ENCODE assay signal across 24 mouse cellular contexts in genomic region chr1:182639016-182639415, GRCm38 (mm10).
DNase-seq lines count a peak whose midpoint lies in the region; ATAC-seq and TF ChIP-seq lines count a peak whose summit lies in the region.
"Had no signal": no experiment of that assay in that cellular context is flagged by ENCODE, and none has a peak within 500 bp of the region (broad histone marks: within the 10 kb centered on the region; RNA-seq: fewer than 3 reads in every experiment).

No protein-coding gene starts in this region.

- 54% methylated on average over 7 of the region's 7 CpGs for WGBS in forebrain, embryonic 10.5 days
- WGBS in forebrain, embryonic 12.5 days: 41% methylated on average over 7 of the region's 7 CpGs
- WGBS in forebrain, postnatal 0 days: 31% methylated on average over 7 of the region's 7 CpGs
- 43% methylated on average over 7 of the region's 7 CpGs for WGBS in midbrain, postnatal 0 days

- 0 out of 2 replicates have a peak, but pooled peaks cover 2% of the 10 kb centered on the region for H3K9me3 ChIP-seq in forebrain, embryonic 10.5 days
- no peaks in the 10 kb centered on the region for H3K9me3 ChIP-seq in forebrain, embryonic 12.5 days
- H3K9me3 ChIP-seq in forebrain, postnatal 0 days (ENCODE audit: low read length): no peaks in the 10 kb centered on the region
- no peaks in the 10 kb centered on the region for H3K9me3 ChIP-seq in midbrain, postnatal 0 days (ENCODE audit: low read length)
- H3K9me3 ChIP-seq: limb, embryonic 12.5 days; liver, embryonic 15.5 days; midbrain, embryonic 12.5 days; neural tube, embryonic 12.5 days had no signal

- H3K36me3 ChIP-seq in forebrain, embryonic 10.5 days (replicated peaks): no peaks in the 10 kb centered on the region
- H3K36me3 ChIP-seq in forebrain, embryonic 12.5 days (replicated peaks): no peaks in the 10 kb centered on the region
- no peaks in the 10 kb centered on the region for H3K36me3 ChIP-seq in forebrain, postnatal 0 days (ENCODE audit: insufficient read depth)
- no peaks in the 10 kb centered on the region for H3K36me3 ChIP-seq in midbrain, postnatal 0 days (ENCODE audit: insufficient read depth, low read length)
- H3K36me3 ChIP-seq: G1E; limb, embryonic 12.5 days; liver, embryonic 15.5 days; midbrain, embryonic 12.5 days; neural tube, embryonic 12.5 days had no signal

- H3K27ac ChIP-seq in forebrain, embryonic 10.5 days: peak overlapping the region; percentile 16; the same call in 1 of the 2 replicates
- H3K27ac ChIP-seq in forebrain, embryonic 12.5 days: no peak overlapping the region
- no peak overlapping the region for H3K27ac ChIP-seq in forebrain, postnatal 0 days (ENCODE audit: low read depth, low read length)
- H3K27ac ChIP-seq in midbrain, postnatal 0 days (ENCODE audit: low read depth, low read length): no peak overlapping the region
- H3K27ac ChIP-seq: limb, embryonic 12.5 days; liver, embryonic 15.5 days; midbrain, embryonic 12.5 days; neural tube, embryonic 12.5 days had no signal

- H3K4me1 ChIP-seq in forebrain, embryonic 10.5 days: peaks cover 35% of the 10 kb centered on the region
- peaks cover 24% of the 10 kb centered on the region for H3K4me1 ChIP-seq in forebrain, embryonic 12.5 days
- H3K4me1 ChIP-seq in forebrain, postnatal 0 days (ENCODE audit: insufficient read depth): no peaks in the 10 kb centered on the region
- peaks cover 4% of the 10 kb centered on the region; the same call in 1 of the 2 replicates for H3K4me1 ChIP-seq in midbrain, postnatal 0 days (ENCODE audit: insufficient read depth, low read length)

- peaks cover 49% of the 10 kb centered on the region for H3K27me3 ChIP-seq in forebrain, embryonic 10.5 days (ENCODE audit: poor library complexity, severe bottlenecking)
- H3K27me3 ChIP-seq in forebrain, embryonic 12.5 days: peaks cover 13% of the 10 kb centered on the region; the same call in 1 of the 2 replicates
- no peaks in the 10 kb centered on the region for H3K27me3 ChIP-seq in forebrain, postnatal 0 days (ENCODE audit: insufficient read depth, low read length)
- no peaks in the 10 kb centered on the region for H3K27me3 ChIP-seq in midbrain, postnatal 0 days (ENCODE audit: insufficient read depth, low read length)
- H3K27me3 ChIP-seq: limb, embryonic 12.5 days; liver, embryonic 15.5 days; neural tube, embryonic 12.5 days had no signal

- no peak for TF ChIP-seq CTCF in forebrain, postnatal 0 days (IDR thresholded peaks at IDR 0.05; ENCODE audit: low read depth)
- no peak for TF ChIP-seq CTCF in midbrain, postnatal 0 days (IDR thresholded peaks at IDR 0.05)

- no peak for ATAC-seq in forebrain, embryonic 12.5 days (ENCODE audit: low FRiP score)
- ATAC-seq in forebrain, postnatal 0 days: no peak
- no peak for ATAC-seq in midbrain, postnatal 0 days (ENCODE audit: low FRiP score)

- H3K4me3 ChIP-seq in forebrain, embryonic 10.5 days: no peak overlapping the region
- H3K4me3 ChIP-seq in forebrain, embryonic 12.5 days (replicated peaks): no peak overlapping the region
- H3K4me3 ChIP-seq in forebrain, postnatal 0 days (ENCODE audit: low read depth, low read length): no peak overlapping the region
- H3K4me3 ChIP-seq in midbrain, postnatal 0 days (ENCODE audit: low read depth, low read length): no peak overlapping the region
- H3K4me3 ChIP-seq: limb, embryonic 12.5 days; liver, embryonic 15.5 days; midbrain, embryonic 12.5 days; myocyte; neural tube, embryonic 12.5 days had no signal

- DNase-seq in forebrain, embryonic 10.5 days (ENCODE audit: extremely low spot score, low spot score): no peak
- DNase-seq in kidney, postnatal 10 days: peak; percentile 27
- DNase-seq in kidney, postnatal 36 days: no peak
- peak; percentile 29 for DNase-seq in forebrain, postnatal 0 days
- DNase-seq in midbrain, postnatal 0 days (ENCODE audit: low spot score): peak; percentile 29
- no peak for DNase-seq in frontal cortex, postnatal 10 days (ENCODE audit: low spot score in 2 of 2)
- no peak for DNase-seq in cerebellum, adult 9-10 months
- DNase-seq: adrenal gland, adult 8-10 months; cerebellum, adult 9-11 months; gastrocnemius, postnatal 10 days; kidney, adult 11 months; lung, embryonic 14.5 days; lung, postnatal 14 days; right cerebral cortex, adult 18-20 months; spleen, adult 18-20 months; thymus, adult 18-20 months; thymus, postnatal 25 days had no signal

- H3K9ac ChIP-seq in forebrain, embryonic 12.5 days: no peak overlapping the region
- no peak overlapping the region for H3K9ac ChIP-seq in forebrain, postnatal 0 days
- H3K9ac ChIP-seq in midbrain, postnatal 0 days (replicated peaks; ENCODE audit: low read length, poor library complexity, severe bottlenecking): no peak overlapping the region
- H3K9ac ChIP-seq: limb, embryonic 12.5 days; liver, embryonic 15.5 days; lung, embryonic 14.5 days; midbrain, embryonic 12.5 days; neural tube, embryonic 12.5 days had no signal

- no peak overlapping the region for H3K4me2 ChIP-seq in forebrain, embryonic 12.5 days
- H3K4me2 ChIP-seq in forebrain, postnatal 0 days (ENCODE audit: low read depth): no peak overlapping the region
- H3K4me2 ChIP-seq in midbrain, postnatal 0 days (ENCODE audit: low read depth, low read length, poor library complexity, severe bottlenecking): no peak overlapping the region
- H3K4me2 ChIP-seq: limb, embryonic 12.5 days; liver, embryonic 15.5 days; lung, embryonic 14.5 days; midbrain, embryonic 12.5 days; neural tube, embryonic 12.5 days had no signal

Comparison
In these comparisons a context has a peak if more than half of its experiments do, and no peak if none do; other contexts are left out.
1. DNase-seq: peak in kidney, postnatal 10 days (single experiment), forebrain, postnatal 0 days (single experiment) and midbrain, postnatal 0 days (single experiment); none in forebrain, embryonic 10.5 days (single experiment), kidney, postnatal 36 days (0 of 2), frontal cortex, postnatal 10 days (0 of 2) and cerebellum, adult 9-10 months (single experiment).